Mouse (Mus musculus) heart, postnatal 0 days (tissue): ENCODE measurements at regions not wholly inside any gene's neighbourhood (a gene's known extent, or its start where the extent isn't known, plus 50 kb on each side); places are given as distances from the start of the nearest gene placed in this dataset.

Experiments used
- CTCF ChIP-seq: IDR thresholded peaks from 2 replicates; pipeline ENCODE4 v1.5.1; 2016; ENCODE audit warnings: antibody characterized with exemption, control low read depth, low read depth
- EP300 ChIP-seq: IDR thresholded peaks from 2 replicates; pipeline ENCODE4 v1.6.1; 2016; ENCODE audit warnings: antibody characterized with exemption, low read depth

- TF ChIP-seq CTCF (no peak), EP300 (no peak)
These were observed 139.1 kb upstream of the Igsf21 start for GRCm38 (mm10) chr4:140385686-140386085.
